Comparison of ENCODE assay signal across 31 mouse cellular contexts in the genomic region with DNA sequence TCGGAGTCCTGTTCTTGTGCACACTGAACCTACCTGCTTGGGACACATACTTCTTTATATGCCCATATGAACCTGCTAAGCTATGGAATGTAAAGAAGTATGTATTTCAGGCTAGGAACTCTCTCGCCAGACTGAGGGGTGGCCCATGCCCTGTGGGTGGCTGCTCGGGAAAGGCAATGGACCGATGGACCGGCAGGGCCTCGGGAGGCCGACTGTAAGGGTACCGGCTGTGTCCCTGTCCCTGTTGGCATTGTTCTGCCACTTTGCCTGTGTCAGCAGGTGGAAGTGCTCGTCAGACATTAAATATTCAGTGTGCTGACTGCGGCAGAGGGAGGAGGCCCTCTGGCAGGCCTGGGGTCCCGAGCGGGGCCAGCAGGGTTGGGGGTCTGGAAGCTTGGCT. TPM values are rescaled to one million over a fixed set of nuclear protein-coding genes. Genes with fewer than 3 reads are reported as not detected.
A peak's percentile ranks its signal among the peaks of the same experiment; 100 is the strongest.
DNase-seq lines count a peak whose midpoint lies in the region; ATAC-seq and TF ChIP-seq lines count a peak whose summit lies in the region.
"Had no signal": no experiment of that assay in that cellular context is flagged by ENCODE, and none has a peak within 500 bp of the region (broad histone marks: within the 10 kb centered on the region; RNA-seq: fewer than 3 reads in every experiment).

No protein-coding gene starts in this region.

- peak overlapping the region; percentile 97 for H3K9ac ChIP-seq in heart, embryonic 16.5 days (ENCODE audit: low read length)
- H3K9ac ChIP-seq in midbrain, embryonic 11.5 days (ENCODE audit: low read length), result no peak overlapping the region
- H3K9ac ChIP-seq in midbrain, postnatal 0 days (replicated peaks; ENCODE audit: low read length, poor library complexity, severe bottlenecking), result no peak overlapping the region
- H3K9ac ChIP-seq: hindbrain, embryonic 15.5 days; limb, embryonic 12.5 days; liver, embryonic 12.5 days; midbrain, embryonic 13.5 days had no signal

- DNase-seq in heart, embryonic 10.5 days (ENCODE audit: low spot score), result no peak
- no peak for DNase-seq in heart, postnatal 4 days
- DNase-seq in heart, postnatal 10 days, result no peak
- DNase-seq in midbrain, embryonic 11.5 days (ENCODE audit: low spot score, missing footprints), result peak; percentile 45
- no peak for DNase-seq in midbrain, postnatal 0 days (ENCODE audit: low spot score)
- no peak for DNase-seq in spleen, postnatal 36 days (ENCODE audit: low spot score in 2 of 2)
- DNase-seq: B cell, adult 2 months; cerebellum, adult 11 months; cerebellum, adult 9-11 months; kidney, postnatal 25 days; lung, adult 18-20 months; lung, postnatal 14 days; thymus, adult 18-20 months; thymus, postnatal 36 days had no signal

- intact Hi-C loops in heart, postnatal 10 days (cut with DNase I), result no loop called here

- 43% methylated on average over 12 of the region's 12 CpGs for WGBS in heart, embryonic 10.5 days
- WGBS in heart, embryonic 16.5 days, result 34% methylated on average over 12 of the region's 12 CpGs
- WGBS in midbrain, embryonic 11.5 days, result 52% methylated on average over 12 of the region's 12 CpGs
- 43% methylated on average over 12 of the region's 12 CpGs for WGBS in midbrain, postnatal 0 days

- peak overlapping the region; percentile 88 for H3K4me2 ChIP-seq in heart, embryonic 16.5 days (ENCODE audit: low read depth, low read length)
- no peak overlapping the region for H3K4me2 ChIP-seq in midbrain, embryonic 11.5 days
- no peak overlapping the region for H3K4me2 ChIP-seq in midbrain, postnatal 0 days (ENCODE audit: low read depth, low read length, poor library complexity, severe bottlenecking)
- H3K4me2 ChIP-seq: hindbrain, embryonic 15.5 days; limb, embryonic 12.5 days; liver, embryonic 12.5 days; midbrain, embryonic 13.5 days had no signal

- peaks cover 39% of the 10 kb centered on the region for H3K27me3 ChIP-seq in heart, embryonic 10.5 days (ENCODE audit: insufficient read depth, poor library complexity, severe bottlenecking)
- peaks cover 16% of the 10 kb centered on the region for H3K27me3 ChIP-seq in heart, embryonic 16.5 days (ENCODE audit: control insufficient read depth, insufficient read depth, low read length)
- peaks cover 22% of the 10 kb centered on the region for H3K27me3 ChIP-seq in midbrain, embryonic 11.5 days (ENCODE audit: control insufficient read depth, insufficient read depth, low read length)
- peaks cover 19% of the 10 kb centered on the region for H3K27me3 ChIP-seq in midbrain, postnatal 0 days (ENCODE audit: insufficient read depth, low read length)

- no peak for ATAC-seq in heart, embryonic 16.5 days (replicated peaks; ENCODE audit: extremely low read depth, insufficient read depth, low FRiP score)
- no peak for ATAC-seq in midbrain, embryonic 11.5 days (ENCODE audit: low FRiP score)
- no peak for ATAC-seq in midbrain, postnatal 0 days (ENCODE audit: low FRiP score)
- ATAC-seq: forebrain, embryonic 16.5 days; intestine, embryonic 16.5 days; liver, embryonic 12.5 days; midbrain, embryonic 13.5 days; Patski had no signal

- peak overlapping the region; percentile 96 for H3K27ac ChIP-seq in heart, embryonic 10.5 days
- peak overlapping the region; percentile 98 for H3K27ac ChIP-seq in heart, embryonic 16.5 days (ENCODE audit: low read length)
- no peak overlapping the region for H3K27ac ChIP-seq in midbrain, embryonic 11.5 days (ENCODE audit: low read depth, low read length)
- no peak overlapping the region for H3K27ac ChIP-seq in midbrain, postnatal 0 days (ENCODE audit: low read depth, low read length)
- H3K27ac ChIP-seq: forebrain, embryonic 10.5 days; hindbrain, embryonic 15.5 days; layer of hippocampus, adult 2 months; limb, embryonic 12.5 days; liver, embryonic 12.5 days; midbrain, embryonic 13.5 days had no signal

- peaks cover 44% of the 10 kb centered on the region for H3K36me3 ChIP-seq in heart, embryonic 10.5 days
- H3K36me3 ChIP-seq in heart, embryonic 16.5 days (ENCODE audit: control insufficient read depth, insufficient read depth), result no peaks in the 10 kb centered on the region
- H3K36me3 ChIP-seq in midbrain, embryonic 11.5 days (ENCODE audit: control insufficient read depth, insufficient read depth, low read length), result no peaks in the 10 kb centered on the region
- no peaks in the 10 kb centered on the region for H3K36me3 ChIP-seq in midbrain, postnatal 0 days (ENCODE audit: insufficient read depth, low read length)
- H3K36me3 ChIP-seq: forebrain, embryonic 10.5 days; G1E; hindbrain, embryonic 15.5 days; limb, embryonic 12.5 days; liver, embryonic 12.5 days; midbrain, embryonic 13.5 days had no signal

- peak overlapping the region; percentile 83 for H3K4me3 ChIP-seq in heart, embryonic 10.5 days
- peak overlapping the region; percentile 81 for H3K4me3 ChIP-seq in heart, embryonic 16.5 days (ENCODE audit: low read length)
- no peak overlapping the region for H3K4me3 ChIP-seq in midbrain, embryonic 11.5 days (ENCODE audit: low read depth, low read length)
- H3K4me3 ChIP-seq in midbrain, postnatal 0 days (ENCODE audit: low read depth, low read length), result no peak overlapping the region
- H3K4me3 ChIP-seq: forebrain, embryonic 10.5 days; hindbrain, embryonic 15.5 days; layer of hippocampus, adult 2 months; limb, embryonic 12.5 days; liver, embryonic 12.5 days; midbrain, embryonic 13.5 days had no signal

- TF ChIP-seq CTCF in midbrain, postnatal 0 days (IDR thresholded peaks at IDR 0.05), result no peak

- H3K4me1 ChIP-seq in heart, embryonic 10.5 days, result peaks cover 67% of the 10 kb centered on the region
- peaks cover 27% of the 10 kb centered on the region for H3K4me1 ChIP-seq in heart, embryonic 16.5 days (ENCODE audit: control insufficient read depth, insufficient read depth, low read length)
- H3K4me1 ChIP-seq in midbrain, embryonic 11.5 days (ENCODE audit: control insufficient read depth, insufficient read depth, low read length), result peaks cover 11% of the 10 kb centered on the region
- peaks cover 3% of the 10 kb centered on the region; the same call in 1 of the 2 replicates for H3K4me1 ChIP-seq in midbrain, postnatal 0 days (ENCODE audit: insufficient read depth, low read length)
- H3K4me1 ChIP-seq: liver, embryonic 12.5 days had no signal

- no peaks in the 10 kb centered on the region for H3K9me3 ChIP-seq in heart, embryonic 10.5 days
- no peaks in the 10 kb centered on the region for H3K9me3 ChIP-seq in heart, embryonic 16.5 days (replicated peaks; ENCODE audit: control insufficient read depth, low read length)
- no peaks in the 10 kb centered on the region for H3K9me3 ChIP-seq in midbrain, embryonic 11.5 days (ENCODE audit: control insufficient read depth, low read length)
- H3K9me3 ChIP-seq in midbrain, postnatal 0 days (ENCODE audit: low read length), result no peaks in the 10 kb centered on the region
- H3K9me3 ChIP-seq: forebrain, embryonic 10.5 days; G1E; hindbrain, embryonic 15.5 days; limb, embryonic 12.5 days; liver, embryonic 12.5 days; midbrain, embryonic 13.5 days had no signal

RNA-seq across cellular contexts. Expression of gene Gata5, which starts 54.5 kb away (rescaled TPM):
- polyA plus RNA-seq in heart, embryonic 10.5 days (2016; fragmentation: Nextera tagmentation; extraction: Ambion mirVana), result 34.7 and 41.3 TPM in 2 replicates
- total RNA-seq in heart, postnatal 4 days (2021), result 1 to 10 TPM; 1.6 to 2.5 TPM
- polyA plus RNA-seq in heart, embryonic 16.5 days (2015; fragmentation: Nextera tagmentation; extraction: Ambion mirVana), result 3.9 and 5.7 TPM in 2 replicates
- 1 to 10 TPM; 1.0 to 1.2 TPM for total RNA-seq in heart, postnatal 10 days (2021)
- not detected in 2 replicates for polyA plus RNA-seq in midbrain, embryonic 11.5 days (2014; fragmentation: Nextera tagmentation; extraction: Ambion mirVana)
- total RNA-seq in midbrain, postnatal 0 days (2014; rRNA removed), result not detected in 2 replicates
- polyA plus RNA-seq in midbrain, postnatal 0 days (2015; fragmentation: Nextera tagmentation; extraction: Ambion mirVana), result not detected in 2 replicates
- total RNA-seq: CH12.LX; common myeloid progenitor, adult 5-6 weeks; layer of hippocampus, adult 2 months; layer of hippocampus, postnatal 25 days; left cerebral cortex, postnatal 10 days; megakaryocyte, adult 5-6 weeks had no signal
- polyA plus RNA-seq: forebrain, embryonic 10.5 days; forebrain, embryonic 16.5 days; G1E; hindbrain, embryonic 15.5 days; midbrain, embryonic 13.5 days; neural tube, embryonic 14.5 days; Patski had no signal

Comparison
In these comparisons a context has a peak if more than half of its experiments do, and no peak if none do; other contexts are left out.
1. H3K27ac ChIP-seq: peak in heart, embryonic 10.5 days (single experiment) and heart, embryonic 16.5 days (single experiment); none in midbrain, embryonic 11.5 days (single experiment) and midbrain, postnatal 0 days (single experiment).
2. H3K4me3 ChIP-seq: peak in heart, embryonic 10.5 days (single experiment) and heart, embryonic 16.5 days (single experiment); none in midbrain, embryonic 11.5 days (single experiment) and midbrain, postnatal 0 days (single experiment).